Mouse (Mus musculus): ENCODE data around the gene Lbp. TPM values are rescaled to one million over a fixed set of nuclear protein-coding genes. Genes with fewer than 3 reads are reported as not detected.

Lbp gene
- 5.4 and 5.5 TPM in 2 replicates for polyA plus RNA-seq (2015; fragmentation: Nextera tagmentation; extraction: Ambion mirVana)

GRCm38 (mm10) chr2:158305948-158306695 is at the start of gene Lbp:
Gene Lbp (plus strand): TSS chr2:158306493.
- Histone ChIP-seq H3K9me3 (no peaks in the 10 kb centered on the region), H3K4me2 (replicated peaks) (peak within 1 kb of the TSS; percentile 22), H3K27ac (0 out of 2 replicates have a peak within 1 kb of the TSS, but pooled peaks have one; percentile 44), H3K36me3 (no peaks in the 10 kb centered on the region), H3K4me1 (replicated peaks) (peaks cover 10% of the 10 kb centered on the region), H3K27me3 (replicated peaks) (no peaks in the 10 kb centered on the region), H3K4me3 (replicated peaks) (no peak within 1 kb of the TSS), H3K9ac (no peak within 1 kb of the TSS)
- peak; percentile 85 for ATAC-seq
- 25% methylated on average over 13 of the region's 13 CpGs for WGBS

DNA sequence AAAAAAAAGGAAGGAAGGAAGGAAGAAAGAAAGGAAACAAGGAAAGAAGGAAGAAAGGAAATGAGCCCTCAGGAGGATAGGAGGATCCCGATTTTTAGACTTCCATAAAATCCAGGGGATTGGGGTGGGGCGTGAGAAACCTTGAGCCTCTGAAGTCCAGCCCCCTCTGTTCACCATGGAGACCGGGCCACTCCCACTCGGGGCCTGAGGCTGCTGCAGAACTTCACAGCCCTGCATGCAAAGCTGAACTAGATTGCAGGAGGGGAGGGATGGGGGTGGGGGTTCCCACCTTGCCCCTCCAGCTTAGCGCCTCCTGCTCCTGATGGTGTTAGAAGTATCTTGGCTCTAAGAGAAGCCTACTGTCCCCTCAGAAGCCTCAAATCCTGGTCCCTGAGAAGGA is 49.4 kb upstream of the Lbp start:
- Histone ChIP-seq H3K4me3 (replicated peaks) (no peak overlapping the region), H3K27ac (0 out of 2 replicates have a peak overlapping the region, but pooled peaks have one; percentile 32), H3K4me1 (replicated peaks) (peaks cover 17% of the 10 kb centered on the region), H3K36me3 (no peaks in the 10 kb centered on the region), H3K27me3 (replicated peaks) (no peaks in the 10 kb centered on the region), H3K4me2 (replicated peaks) (peak overlapping the region; percentile 17; the same call in 1 of the 2 replicates), H3K9ac (no peak overlapping the region), H3K9me3 (no peaks in the 10 kb centered on the region)
- WGBS, result 13% methylated on average over 5 of the region's 5 CpGs
- peak; percentile 69 for ATAC-seq

- Histone ChIP-seq H3K4me1 (replicated peaks) (peaks cover 17% of the 10 kb centered on the region), H3K4me2 (replicated peaks) (peak within 1 kb of the TSS; percentile 17; the same call in 1 of the 2 replicates), H3K27me3 (replicated peaks) (no peaks in the 10 kb centered on the region), H3K27ac (0 out of 2 replicates have a peak within 1 kb of the TSS, but pooled peaks have one; percentile 32), H3K9ac (no peak within 1 kb of the TSS), H3K36me3 (no peaks in the 10 kb centered on the region), H3K9me3 (no peaks in the 10 kb centered on the region), H3K4me3 (replicated peaks) (no peak within 1 kb of the TSS)
- WGBS, result 66% methylated on average over 18 of the region's 18 CpGs
- no peak for ATAC-seq
Observed at GRCm38 (mm10) chr2:158258005-158258418, 48.3 kb upstream of the Lbp start, which contains the start of gene Bpi. Gene Bpi (plus strand): TSS chr2:158258094.

GRCm38 (mm10) chr2:158258781-158259180 is 47.5 kb upstream of the Lbp start:
- Histone ChIP-seq H3K4me1 (replicated peaks) (peaks cover 17% of the 10 kb centered on the region), H3K27me3 (replicated peaks) (no peaks in the 10 kb centered on the region), H3K36me3 (no peaks in the 10 kb centered on the region), H3K4me2 (replicated peaks) (no peak overlapping the region), H3K9me3 (no peaks in the 10 kb centered on the region), H3K4me3 (replicated peaks) (no peak overlapping the region), H3K27ac (no peak overlapping the region), H3K9ac (no peak overlapping the region)
- WGBS, result 17% methylated on average over 12 of the region's 12 CpGs
- ATAC-seq, result peak; percentile 73

DNA sequence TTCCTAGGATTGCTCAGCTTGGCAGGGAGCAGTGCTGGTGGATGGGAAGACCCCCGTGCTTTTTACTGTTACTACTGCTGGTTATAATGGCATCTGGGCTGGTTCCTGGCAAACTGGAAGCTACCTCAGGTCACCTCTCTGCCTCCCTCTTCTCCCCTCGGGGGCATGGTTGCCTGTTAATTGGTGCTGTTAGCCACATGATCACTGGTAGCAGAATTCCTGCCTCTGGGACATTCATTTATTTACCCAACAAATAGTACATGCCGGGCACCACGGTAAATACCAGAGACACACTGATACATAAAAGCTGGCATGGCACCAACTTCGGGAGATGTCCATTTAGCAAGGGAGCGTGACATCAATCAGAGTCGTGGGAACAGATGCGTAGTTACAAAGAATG is 46.8 kb upstream of the Lbp start:
- no peaks in the 10 kb centered on the region for H3K27me3 ChIP-seq (replicated peaks)
- no peak overlapping the region for H3K9ac ChIP-seq
- peaks cover 17% of the 10 kb centered on the region for H3K4me1 ChIP-seq (replicated peaks)
- H3K9me3 ChIP-seq, result no peaks in the 10 kb centered on the region
- WGBS, result 68% methylated on average over 8 of the region's 8 CpGs
- no peaks in the 10 kb centered on the region for H3K36me3 ChIP-seq
- no peak overlapping the region for H3K4me2 ChIP-seq (replicated peaks)
- no peak overlapping the region for H3K27ac ChIP-seq
- H3K4me3 ChIP-seq (replicated peaks), result no peak overlapping the region
- no peak for ATAC-seq

DNA sequence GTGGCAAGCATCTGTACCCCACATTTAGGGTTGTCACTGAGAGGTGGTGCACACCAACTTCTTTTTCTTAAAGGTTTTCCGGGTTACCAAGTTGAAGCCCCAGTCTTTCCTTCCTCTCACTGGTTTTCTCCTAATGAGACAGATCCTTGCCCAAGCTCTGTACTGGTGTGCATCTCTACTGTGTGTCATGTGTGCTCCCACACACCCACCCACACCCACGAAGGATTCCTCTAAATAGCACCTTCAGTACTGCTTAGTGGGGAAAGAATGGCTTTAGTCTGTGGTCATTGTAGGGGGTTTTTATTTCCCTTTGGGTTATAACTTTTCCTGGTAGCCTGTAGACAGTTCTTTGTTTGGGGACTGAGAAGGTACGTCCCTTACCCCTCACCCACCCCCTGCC is 41.4 kb upstream of the Lbp start:
- no peak for ATAC-seq
- Histone ChIP-seq H3K4me1 (replicated peaks) (no peaks in the 10 kb centered on the region), H3K27ac (no peak overlapping the region), H3K27me3 (replicated peaks) (no peaks in the 10 kb centered on the region), H3K4me3 (replicated peaks) (no peak overlapping the region), H3K9me3 (no peaks in the 10 kb centered on the region), H3K36me3 (no peaks in the 10 kb centered on the region), H3K4me2 (replicated peaks) (no peak overlapping the region), H3K9ac (no peak overlapping the region)
- WGBS, result 84% methylated on average over 3 of the region's 3 CpGs

DNA sequence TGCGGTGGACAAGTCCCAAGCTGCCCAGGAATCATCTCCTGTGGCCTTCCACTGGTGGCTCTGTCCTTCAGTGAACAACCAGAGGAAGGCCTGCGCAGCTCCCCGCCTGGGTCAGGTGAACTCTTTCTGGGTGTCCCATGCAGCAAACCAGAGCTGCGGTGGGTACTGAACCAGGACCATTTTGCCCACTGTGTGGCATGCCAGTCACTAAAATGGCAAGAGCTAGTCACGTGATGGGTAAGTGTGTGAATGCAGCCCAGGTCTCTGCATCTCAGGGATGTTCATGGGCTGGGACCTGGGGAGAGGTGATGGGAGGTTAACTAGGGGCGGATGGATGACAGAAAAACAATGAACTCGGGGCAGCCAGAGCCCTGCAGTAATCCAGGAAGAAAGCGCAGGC is 36.3 kb upstream of the Lbp start:
- no peak overlapping the region for H3K4me3 ChIP-seq (replicated peaks)
- no peak overlapping the region for H3K27ac ChIP-seq
- no peaks in the 10 kb centered on the region for H3K36me3 ChIP-seq
- H3K4me2 ChIP-seq (replicated peaks), result no peak overlapping the region
- no peaks in the 10 kb centered on the region for H3K4me1 ChIP-seq (replicated peaks)
- 78% methylated on average over 8 of the region's 8 CpGs for WGBS
- H3K9me3 ChIP-seq, result no peaks in the 10 kb centered on the region
- ATAC-seq, result no peak
- no peaks in the 10 kb centered on the region for H3K27me3 ChIP-seq (replicated peaks)
- no peak overlapping the region for H3K9ac ChIP-seq

GRCm38 (mm10) chr2:158273646-158274045 is 32.6 kb upstream of the Lbp start:
- no peak for ATAC-seq
- WGBS, result 13% methylated on average over 2 of the region's 2 CpGs
- no peaks in the 10 kb centered on the region for H3K4me1 ChIP-seq (replicated peaks)
- H3K9me3 ChIP-seq, result no peaks in the 10 kb centered on the region
- H3K27me3 ChIP-seq (replicated peaks), result no peaks in the 10 kb centered on the region
- H3K27ac ChIP-seq, result no peak overlapping the region
- no peak overlapping the region for H3K4me2 ChIP-seq (replicated peaks)
- H3K9ac ChIP-seq, result no peak overlapping the region
- H3K4me3 ChIP-seq (replicated peaks), result no peak overlapping the region
- no peaks in the 10 kb centered on the region for H3K36me3 ChIP-seq

DNA sequence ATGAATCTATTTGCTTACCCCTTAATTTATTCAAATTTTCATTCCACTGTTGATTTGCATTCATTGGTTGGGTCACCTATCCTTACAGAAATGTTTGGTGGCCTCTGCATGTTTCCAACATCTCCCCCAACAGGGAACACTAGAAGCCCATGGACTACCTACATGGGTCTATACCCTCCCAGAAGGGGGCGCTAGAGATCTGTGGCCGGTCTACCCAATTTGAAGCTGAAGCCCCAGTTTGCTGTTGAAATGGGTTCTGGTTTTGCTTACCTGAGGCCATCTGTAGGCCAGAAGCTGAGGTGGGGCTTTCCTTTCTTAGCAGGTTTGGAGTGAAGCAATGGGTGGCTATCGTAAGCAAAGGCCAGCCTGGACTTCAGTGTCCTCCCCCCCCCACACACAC is 30.9 kb upstream of the Lbp start:
- no peak for ATAC-seq
- H3K27me3 ChIP-seq (replicated peaks), result no peaks in the 10 kb centered on the region
- no peak overlapping the region for H3K9ac ChIP-seq
- H3K4me2 ChIP-seq (replicated peaks), result no peak overlapping the region
- H3K9me3 ChIP-seq, result no peaks in the 10 kb centered on the region
- 92% methylated on average over 3 of the region's 3 CpGs for WGBS
- H3K36me3 ChIP-seq, result no peaks in the 10 kb centered on the region
- no peak overlapping the region for H3K4me3 ChIP-seq (replicated peaks)
- no peaks in the 10 kb centered on the region for H3K4me1 ChIP-seq (replicated peaks)
- no peak overlapping the region for H3K27ac ChIP-seq

DNA sequence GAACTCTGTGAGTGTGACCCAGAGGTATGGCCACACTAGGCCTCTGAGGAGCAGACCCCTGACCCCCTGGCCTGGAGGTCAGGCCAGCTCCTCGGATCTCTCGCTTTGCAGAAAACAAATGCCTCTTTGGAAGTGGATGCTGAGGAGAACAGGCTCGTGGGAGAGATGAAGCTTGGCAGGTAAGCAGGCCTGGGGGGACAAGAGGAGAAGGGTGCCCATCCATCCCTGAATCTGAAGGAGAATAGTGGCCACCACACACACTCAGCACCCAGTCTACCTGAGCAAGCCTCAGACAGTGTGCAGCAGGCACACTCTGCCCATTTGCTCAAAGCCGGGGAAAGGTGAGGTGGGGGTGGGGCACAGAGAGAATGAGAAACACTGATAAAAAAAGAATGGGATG is 30.5 kb upstream of the Lbp start:
- Histone ChIP-seq H3K36me3 (no peaks in the 10 kb centered on the region), H3K27ac (no peak overlapping the region), H3K4me1 (replicated peaks) (no peaks in the 10 kb centered on the region), H3K27me3 (replicated peaks) (no peaks in the 10 kb centered on the region), H3K9ac (no peak overlapping the region), H3K4me3 (replicated peaks) (no peak overlapping the region), H3K4me2 (replicated peaks) (no peak overlapping the region), H3K9me3 (no peaks in the 10 kb centered on the region)
- no peak for ATAC-seq
- WGBS, result 66% methylated on average over 4 of the region's 4 CpGs

DNA sequence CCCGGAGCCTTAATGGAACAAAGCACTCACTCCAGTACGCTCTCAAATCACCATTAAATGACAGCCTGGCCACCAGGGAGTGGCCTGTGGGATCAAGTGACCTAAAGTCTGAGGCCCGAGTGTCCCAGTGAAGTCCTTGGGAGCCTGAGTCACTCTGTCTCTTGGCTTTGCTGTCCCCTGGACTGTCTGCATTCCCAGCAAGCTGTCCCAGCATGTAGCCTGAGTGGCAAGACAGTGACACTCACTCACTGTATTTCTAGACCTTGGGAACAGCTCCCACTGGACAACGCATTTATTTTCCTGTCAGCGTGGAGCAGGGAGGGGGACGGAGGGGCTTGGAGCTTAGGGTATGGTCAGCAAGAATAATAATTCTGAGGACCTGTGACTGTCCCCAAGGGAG is 29.8 kb upstream of the Lbp start:
- Histone ChIP-seq H3K27ac (no peak overlapping the region), H3K36me3 (no peaks in the 10 kb centered on the region), H3K27me3 (replicated peaks) (no peaks in the 10 kb centered on the region), H3K4me3 (replicated peaks) (no peak overlapping the region), H3K4me1 (replicated peaks) (no peaks in the 10 kb centered on the region), H3K9me3 (no peaks in the 10 kb centered on the region), H3K4me2 (replicated peaks) (no peak overlapping the region), H3K9ac (no peak overlapping the region)
- 72% methylated on average over 6 of the region's 6 CpGs for WGBS
- ATAC-seq, result no peak

GRCm38 (mm10) chr2:158276878-158277277 is 29.4 kb upstream of the Lbp start:
- Histone ChIP-seq H3K9ac (no peak overlapping the region), H3K4me1 (replicated peaks) (no peaks in the 10 kb centered on the region), H3K27ac (no peak overlapping the region), H3K4me3 (replicated peaks) (no peak overlapping the region), H3K27me3 (replicated peaks) (no peaks in the 10 kb centered on the region), H3K36me3 (no peaks in the 10 kb centered on the region), H3K9me3 (no peaks in the 10 kb centered on the region), H3K4me2 (replicated peaks) (no peak overlapping the region)
- WGBS, result 75% methylated on average over 4 of the region's 4 CpGs
- no peak for ATAC-seq

DNA sequence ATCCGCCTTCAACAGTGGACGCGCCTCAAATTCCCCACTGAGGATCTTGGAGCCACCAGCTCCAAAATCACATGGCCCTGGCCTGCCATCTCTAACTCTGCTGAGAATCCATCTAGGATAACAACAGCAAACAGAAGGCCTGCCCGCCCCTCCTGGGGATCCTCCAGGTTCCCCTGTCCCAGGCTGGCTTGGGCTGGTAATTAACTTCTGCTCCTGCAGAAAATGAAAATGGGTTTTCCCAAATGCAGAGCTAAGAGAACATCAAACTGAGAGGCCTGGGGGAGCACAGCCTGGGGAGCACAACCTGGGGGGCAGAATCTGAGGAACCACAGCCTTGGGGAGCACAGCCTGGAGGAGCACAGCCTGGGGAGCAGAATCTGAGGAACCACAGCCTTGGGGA is 26.6 kb upstream of the Lbp start:
- Histone ChIP-seq H3K4me2 (replicated peaks) (no peak overlapping the region), H3K27ac (no peak overlapping the region), H3K4me1 (replicated peaks) (no peaks in the 10 kb centered on the region), H3K9ac (no peak overlapping the region), H3K9me3 (no peaks in the 10 kb centered on the region), H3K27me3 (replicated peaks) (no peaks in the 10 kb centered on the region), H3K4me3 (replicated peaks) (no peak overlapping the region), H3K36me3 (no peaks in the 10 kb centered on the region)
- no peak for ATAC-seq
- WGBS, result 85% methylated on average over 4 of the region's 4 CpGs
